Mouse (Mus musculus) embryonic facial prominence, embryonic 12.5 days (tissue): ENCODE measurements around the gene Myl3. TPM values are rescaled to one million over a fixed set of nuclear protein-coding genes. Genes with fewer than 3 reads are reported as not detected.

Source experiments
- ATAC-seq: fragments of 200-750 bp; cut with Nextera tagmentation; 2 replicates; pipeline ENCODE4 v1.8.0; 2017; ENCODE audit not compliant: insufficient number of reproducible peaks, insufficient read depth, low FRiP score, low TSS enrichment
- H3K27ac ChIP-seq: fragments of 300-500 bp; sonication (generic); 2 replicates; pipeline ENCODE4 v1.5.1; 2016; ENCODE audit warnings: mild to moderate bottlenecking
- H3K27me3 ChIP-seq: fragments of 300-500 bp; sonication (generic); 2 replicates; pipeline ENCODE4 v1.6.1; 2016; ENCODE audit warnings: mild to moderate bottlenecking, moderate library complexity
- H3K36me3 ChIP-seq: fragments of 300-500 bp; sonication (generic); 2 replicates; pipeline ENCODE4 v1.6.1; 2016; ENCODE audit warnings: mild to moderate bottlenecking
- H3K4me1 ChIP-seq: fragments of 300-500 bp; sonication (generic); 2 replicates; pipeline ENCODE4 v1.6.1; 2016
- H3K4me2 ChIP-seq: fragments of 300-500 bp; sonication (generic); replicated peaks from 2 replicates; pipeline ENCODE4 v1.6.1; 2016; ENCODE audit warnings: mild to moderate bottlenecking, moderate library complexity
- H3K4me3 ChIP-seq: fragments of 300-500 bp; sonication (generic); 2 replicates; pipeline ENCODE4 v1.5.1; 2016; ENCODE audit warnings: mild to moderate bottlenecking
- H3K9ac ChIP-seq: fragments of 300-500 bp; sonication (generic); 2 replicates; pipeline ENCODE4 v1.6.1; 2016; ENCODE audit warnings: mild to moderate bottlenecking, moderate library complexity
- H3K9me3 ChIP-seq: fragments of 300-500 bp; sonication (generic); 2 replicates; pipeline ENCODE4 v1.6.1; 2016; ENCODE audit warnings: mild to moderate bottlenecking, moderate library complexity
- WGBS: fragments of 180-500 bp; shearing (Covaris S2); methylation state at CpG from one replicate; pipeline ENCODE4 v1.1.7; 2016; 5-methylcytosine and 5-hydroxymethylcytosine counted together
- polyA plus RNA-seq: library from polyadenylated mRNA; unstranded; fragments of >200 nt; fragmentation: Nextera tagmentation; extraction: Ambion mirVana; gene quantifications from 2 replicates; pipeline ENCODE4 v1.2.1, GENCODE M21; 2016

Myl3 gene
- polyA plus RNA-seq, 1 experiment from 2014 or later: 1.9 TPM

- peaks cover 7% of the 10 kb centered on the region for H3K4me1 ChIP-seq
- no peak overlapping the region for H3K4me2 ChIP-seq
- no peak overlapping the region for H3K9ac ChIP-seq
- no peak overlapping the region for H3K27ac ChIP-seq
- WGBS: 88% methylated on average over 6 of the region's 6 CpGs
- ATAC-seq: no peak
- no peaks in the 10 kb centered on the region for H3K27me3 ChIP-seq
- no peaks in the 10 kb centered on the region for H3K9me3 ChIP-seq
- 0 out of 2 replicates have a peak, but pooled peaks cover 10% of the 10 kb centered on the region for H3K36me3 ChIP-seq
- no peak overlapping the region for H3K4me3 ChIP-seq
These were observed 29.7 kb upstream of the Myl3 start for GRCm38 (mm10) chr9:110711996-110712395.

GRCm38 (mm10) chr9:110712545-110712944 lies 29.1 kb upstream of the Myl3 start:
- 91% methylated on average over 4 of the region's 4 CpGs for WGBS
- Histone ChIP-seq H3K9ac (no peak overlapping the region), H3K4me2 (no peak overlapping the region), H3K27me3 (no peaks in the 10 kb centered on the region), H3K9me3 (no peaks in the 10 kb centered on the region), H3K27ac (no peak overlapping the region), H3K4me1 (peaks cover 7% of the 10 kb centered on the region), H3K36me3 (0 out of 2 replicates have a peak, but pooled peaks cover 10% of the 10 kb centered on the region), H3K4me3 (no peak overlapping the region)
- no peak for ATAC-seq

DNA sequence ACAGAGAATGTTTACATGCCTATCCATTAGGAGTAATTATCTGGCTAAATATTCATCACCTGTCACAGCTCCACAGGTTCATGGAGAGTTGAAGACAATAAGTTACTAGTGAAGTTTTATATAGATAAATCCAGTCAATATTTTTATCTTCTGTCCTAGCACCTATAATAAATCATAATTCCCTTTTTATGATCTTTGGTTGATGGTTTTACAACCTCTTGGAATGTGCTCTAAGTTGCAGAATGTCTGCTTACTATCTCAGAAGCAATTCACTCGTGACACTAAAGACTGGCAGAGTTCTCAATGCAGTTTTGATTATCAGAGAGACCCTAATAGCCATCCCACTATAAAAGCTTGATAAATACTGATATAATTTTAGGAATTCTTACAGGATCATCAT lies 28.3 kb upstream of the Myl3 start:
- 74% methylated on average over 1 of the region's 1 CpGs for WGBS
- no peak overlapping the region for H3K4me3 ChIP-seq
- no peak overlapping the region for H3K4me2 ChIP-seq
- H3K9ac ChIP-seq: no peak overlapping the region
- no peak for ATAC-seq
- no peaks in the 10 kb centered on the region for H3K9me3 ChIP-seq
- no peak overlapping the region for H3K27ac ChIP-seq
- H3K27me3 ChIP-seq: no peaks in the 10 kb centered on the region
- 0 out of 2 replicates have a peak, but pooled peaks cover 10% of the 10 kb centered on the region for H3K36me3 ChIP-seq
- H3K4me1 ChIP-seq: peaks cover 7% of the 10 kb centered on the region

GRCm38 (mm10) chr9:110715426-110715825 lies 26.2 kb upstream of the Myl3 start:
- 0 out of 2 replicates have a peak, but pooled peaks cover 10% of the 10 kb centered on the region for H3K36me3 ChIP-seq
- no peaks in the 10 kb centered on the region; the same call in 1 of the 2 replicates for H3K4me1 ChIP-seq
- no peak overlapping the region for H3K27ac ChIP-seq
- WGBS: 42% methylated on average over 1 of the region's 1 CpGs
- no peak overlapping the region for H3K4me3 ChIP-seq
- H3K9ac ChIP-seq: no peak overlapping the region
- H3K27me3 ChIP-seq: no peaks in the 10 kb centered on the region
- no peak overlapping the region for H3K4me2 ChIP-seq
- no peak for ATAC-seq
- no peaks in the 10 kb centered on the region for H3K9me3 ChIP-seq

- Histone ChIP-seq H3K27me3 (no peaks in the 10 kb centered on the region), H3K36me3 (peaks cover 17% of the 10 kb centered on the region; the same call in 1 of the 2 replicates), H3K4me1 (no peaks in the 10 kb centered on the region; the same call in 1 of the 2 replicates), H3K27ac (no peak overlapping the region), H3K4me2 (no peak overlapping the region), H3K4me3 (no peak overlapping the region), H3K9me3 (no peaks in the 10 kb centered on the region), H3K9ac (no peak overlapping the region)
- WGBS: 29% methylated on average over 4 of the region's 4 CpGs
- ATAC-seq: no peak
These were observed 24.9 kb upstream of the Myl3 start for GRCm38 (mm10) chr9:110716775-110717174.

- no peak for ATAC-seq
- 95% methylated on average over 6 of the region's 6 CpGs for WGBS
- H3K27me3 ChIP-seq: no peaks in the 10 kb centered on the region
- H3K9ac ChIP-seq: no peak overlapping the region
- H3K27ac ChIP-seq: no peak overlapping the region
- H3K4me3 ChIP-seq: no peak overlapping the region
- no peaks in the 10 kb centered on the region; the same call in 1 of the 2 replicates for H3K4me1 ChIP-seq
- H3K9me3 ChIP-seq: no peaks in the 10 kb centered on the region
- H3K4me2 ChIP-seq: no peak overlapping the region
- peaks cover 21% of the 10 kb centered on the region for H3K36me3 ChIP-seq
These were observed 23.6 kb upstream of the Myl3 start for GRCm38 (mm10) chr9:110718071-110718470.

- H3K9ac ChIP-seq: no peak overlapping the region
- no peaks in the 10 kb centered on the region for H3K27me3 ChIP-seq
- H3K36me3 ChIP-seq: peaks cover 29% of the 10 kb centered on the region
- no peaks in the 10 kb centered on the region; the same call in 1 of the 2 replicates for H3K4me1 ChIP-seq
- H3K4me3 ChIP-seq: no peak overlapping the region
- no peak for ATAC-seq
- H3K9me3 ChIP-seq: no peaks in the 10 kb centered on the region
- no peak overlapping the region for H3K4me2 ChIP-seq
- 77% methylated on average over 3 of the region's 3 CpGs for WGBS
- H3K27ac ChIP-seq: peak overlapping the region; percentile 7; the same call in 1 of the 2 replicates
These were observed 22.9 kb upstream of the Myl3 start for GRCm38 (mm10) chr9:110718810-110719209.

GRCm38 (mm10) chr9:110719977-110720376 lies 21.7 kb upstream of the Myl3 start:
- H3K4me3 ChIP-seq: no peak overlapping the region
- 63% methylated on average over 5 of the region's 5 CpGs for WGBS
- no peaks in the 10 kb centered on the region for H3K27me3 ChIP-seq
- H3K4me2 ChIP-seq: no peak overlapping the region
- peak overlapping the region; percentile 17; the same call in 1 of the 2 replicates for H3K9ac ChIP-seq
- H3K27ac ChIP-seq: no peak overlapping the region
- H3K36me3 ChIP-seq: peaks cover 40% of the 10 kb centered on the region
- H3K9me3 ChIP-seq: no peaks in the 10 kb centered on the region
- H3K4me1 ChIP-seq: peaks cover under 1% of the 10 kb centered on the region
- no peak for ATAC-seq

DNA sequence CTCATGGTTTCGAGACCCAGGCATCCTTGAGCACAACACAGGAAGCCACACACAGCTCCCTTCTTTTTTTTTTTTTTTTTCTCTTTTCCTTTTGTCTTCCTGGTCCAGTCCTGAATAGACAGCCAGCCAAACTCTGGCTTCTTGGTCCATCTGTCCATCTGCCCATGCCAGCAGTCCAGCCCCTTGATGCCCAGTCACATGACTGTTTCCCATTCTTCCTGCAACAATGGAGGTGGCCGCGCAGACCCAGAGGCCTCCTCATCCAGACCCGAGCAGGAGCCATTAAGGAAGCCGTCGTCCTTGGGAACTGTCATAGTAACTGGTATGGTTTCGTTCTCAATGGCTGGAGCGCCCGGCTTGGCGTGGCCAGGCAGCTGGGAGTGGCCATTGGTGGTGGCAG lies 19.6 kb upstream of the Myl3 start:
- no peak overlapping the region for H3K9ac ChIP-seq
- H3K4me3 ChIP-seq: no peak overlapping the region
- peaks cover 54% of the 10 kb centered on the region for H3K36me3 ChIP-seq
- no peaks in the 10 kb centered on the region for H3K9me3 ChIP-seq
- peaks cover 22% of the 10 kb centered on the region for H3K4me1 ChIP-seq
- 0 out of 2 replicates have a peak overlapping the region, but pooled peaks have one; percentile 30 for H3K27ac ChIP-seq
- 93% methylated on average over 10 of the region's 10 CpGs for WGBS
- H3K4me2 ChIP-seq: no peak overlapping the region
- ATAC-seq: no peak
- H3K27me3 ChIP-seq: peaks cover 6% of the 10 kb centered on the region

DNA sequence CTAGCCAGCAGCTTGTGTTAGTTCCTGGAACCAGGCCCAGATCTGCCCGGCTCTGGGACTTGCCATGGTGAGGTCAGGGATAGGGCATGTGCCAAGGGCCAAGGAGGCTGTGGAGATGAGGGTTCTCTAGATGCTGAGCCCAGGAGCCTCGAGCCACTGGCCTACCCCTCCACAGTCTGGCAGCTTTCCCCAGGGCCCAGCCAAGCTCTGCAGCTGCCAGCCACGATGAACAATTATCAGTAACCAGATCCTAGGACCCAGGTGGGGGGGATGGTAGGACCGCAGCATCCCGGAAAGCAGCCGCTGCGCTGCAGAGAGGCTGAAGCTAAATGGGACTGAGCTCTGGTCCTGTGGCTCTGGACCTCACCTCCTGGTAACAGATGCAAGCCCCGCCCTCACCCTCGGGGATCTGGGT lies 15.9 kb upstream of the Myl3 start:
- Histone ChIP-seq H3K4me1 (peaks cover 30% of the 10 kb centered on the region), H3K9ac (no peak overlapping the region), H3K27ac (peak overlapping the region; percentile 74), H3K4me2 (peak overlapping the region; percentile 33; the same call in 1 of the 2 replicates), H3K27me3 (peaks cover 13% of the 10 kb centered on the region), H3K36me3 (peaks cover 71% of the 10 kb centered on the region), H3K9me3 (no peaks in the 10 kb centered on the region), H3K4me3 (no peak overlapping the region)
- peak; percentile 68 for ATAC-seq
- WGBS: 4% methylated on average over 9 of the region's 9 CpGs

DNA sequence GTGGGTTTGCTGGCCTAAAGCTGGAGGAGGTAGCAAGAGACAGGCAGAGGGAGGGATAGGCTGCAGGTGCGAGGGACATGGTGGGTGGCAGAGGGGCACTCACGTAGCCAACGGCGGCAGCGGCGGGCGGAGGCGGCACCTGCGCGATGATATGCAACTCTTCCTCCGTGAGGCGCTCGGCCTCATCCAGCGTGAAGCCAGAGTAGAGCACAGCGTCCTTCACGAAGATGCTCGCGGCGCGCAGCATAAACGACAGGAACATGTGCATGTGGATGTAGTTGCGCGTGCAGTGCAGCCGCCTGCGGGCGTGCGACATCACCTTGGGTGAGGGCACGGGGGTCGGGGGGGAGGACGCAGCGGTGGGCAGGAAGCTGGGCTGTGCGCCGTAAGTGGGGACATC lies 14.8 kb upstream of the Myl3 start:
- H3K9me3 ChIP-seq: no peaks in the 10 kb centered on the region
- H3K27me3 ChIP-seq: peaks cover 13% of the 10 kb centered on the region
- no peak overlapping the region for H3K4me3 ChIP-seq
- no peak overlapping the region for H3K9ac ChIP-seq
- H3K4me1 ChIP-seq: peaks cover 38% of the 10 kb centered on the region
- ATAC-seq: no peak
- 14% methylated on average over 32 of the region's 33 CpGs for WGBS
- no peak overlapping the region for H3K27ac ChIP-seq
- H3K4me2 ChIP-seq: peak overlapping the region; percentile 33
- peaks cover 63% of the 10 kb centered on the region for H3K36me3 ChIP-seq

DNA sequence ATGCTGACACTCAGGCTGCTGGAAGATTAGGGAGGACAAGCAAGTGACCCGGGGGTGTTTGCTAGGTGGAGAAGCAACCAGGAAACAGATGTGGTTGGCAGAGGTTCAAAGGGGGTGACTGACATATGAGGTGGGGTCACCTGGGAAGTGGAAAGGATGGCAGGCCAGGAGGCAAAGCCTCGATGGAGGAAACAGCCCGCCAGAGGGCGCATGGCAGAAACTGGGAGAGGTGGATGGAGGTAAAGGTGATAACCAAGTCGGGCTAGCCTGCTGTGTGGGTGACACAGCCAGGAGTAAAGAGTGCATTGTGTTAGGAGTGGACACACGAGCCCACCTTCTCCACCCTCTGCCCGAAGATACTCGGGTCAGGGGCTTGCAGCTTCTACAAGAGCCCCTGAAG lies 11.8 kb upstream of the Myl3 start:
- WGBS: 22% methylated on average over 8 of the region's 8 CpGs
- H3K9ac ChIP-seq: no peak overlapping the region
- H3K4me1 ChIP-seq: peaks cover 64% of the 10 kb centered on the region
- H3K27me3 ChIP-seq: peaks cover 13% of the 10 kb centered on the region
- no peak overlapping the region for H3K27ac ChIP-seq
- no peaks in the 10 kb centered on the region for H3K9me3 ChIP-seq
- peaks cover 34% of the 10 kb centered on the region for H3K36me3 ChIP-seq
- no peak for ATAC-seq
- no peak overlapping the region for H3K4me2 ChIP-seq
- no peak overlapping the region for H3K4me3 ChIP-seq
